Mouse (Mus musculus) liver, adult 2 months (tissue): ENCODE results near the gene 4930535I16Rik.

Source experiments
- CTCF ChIP-seq: fragments of 200-500 bp; IDR thresholded peaks from 2 replicates; pipeline ENCODE4 v1.5.1; 2011; ENCODE audit warnings: low read depth, low read length, control low read depth
- POLR2A ChIP-seq: fragments of 200-500 bp; IDR thresholded peaks from 2 replicates; pipeline ENCODE4 v1.6.1; 2011; ENCODE audit warnings: low read length, control low read depth; ENCODE audit not compliant: insufficient read depth; ENCODE audit errors: extremely low read depth

DNA sequence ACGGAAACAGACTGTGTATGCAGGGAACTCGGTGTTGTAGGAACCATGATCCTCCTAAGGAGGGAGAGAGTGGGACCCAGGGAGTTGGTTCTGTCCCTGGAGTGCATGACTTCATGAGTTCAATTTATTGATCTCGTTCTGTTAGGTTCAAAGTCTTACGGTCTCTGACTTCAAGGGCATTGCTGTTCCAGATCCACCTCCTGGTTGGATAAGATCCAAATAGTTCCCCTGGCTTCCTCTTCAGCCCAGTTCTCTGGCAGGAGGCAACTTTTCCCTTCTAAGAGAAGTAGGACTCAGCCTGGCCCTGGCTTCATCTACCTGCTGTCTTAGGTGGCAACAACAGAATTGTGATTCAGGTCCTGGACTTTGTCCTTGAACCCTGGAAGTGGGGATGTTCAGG, 40.1 kb upstream of the 4930535I16Rik start:
- TF ChIP-seq POLR2A (no peak), CTCF (no peak)
